Mouse (Mus musculus) heart, adult 2 months (tissue): Measurements from ENCODE around the gene Sept5. TPM values are rescaled to one million over a fixed set of nuclear protein-coding genes. Genes with fewer than 3 reads are reported as not detected.

Source experiments
- DNase-seq, 2 experiments: peaks; one replicate each; pipeline ENCODE4 v3.0.0; 2021
- H3K27ac ChIP-seq: fragments of 200-600 bp; 2 replicates; pipeline ENCODE4 v1.8.1; 2022
- H3K27me3 ChIP-seq: fragments of 200-500 bp; 2 replicates; pipeline ENCODE4 v1.6.1; 2012; ENCODE audit warnings: mild to moderate bottlenecking, low read length, inconsistent platforms, mixed read lengths; ENCODE audit not compliant: control insufficient read depth, insufficient read depth
- H3K36me3 ChIP-seq: fragments of 200-500 bp; 2 replicates; pipeline ENCODE4 v1.6.1; 2012; ENCODE audit warnings: low read length, inconsistent platforms; ENCODE audit not compliant: control insufficient read depth, insufficient read depth
- H3K4me1 ChIP-seq: fragments of 200-500 bp; 2 replicates; pipeline ENCODE4 v1.6.1; 2011; ENCODE audit warnings: low read length; ENCODE audit not compliant: control insufficient read depth, insufficient read depth
- H3K4me3 ChIP-seq: fragments of 200-600 bp; 2 replicates; pipeline ENCODE4 v1.8.1; 2022
- H3K79me2 ChIP-seq: fragments of 200-500 bp; replicated peaks from 2 replicates; pipeline ENCODE4 v1.6.1; 2012; ENCODE audit warnings: mild to moderate bottlenecking, inconsistent platforms, low read length, moderate library complexity, mixed read lengths; ENCODE audit not compliant: control insufficient read depth, insufficient read depth
- H3K9ac ChIP-seq: fragments of 200-500 bp; 2 replicates; pipeline ENCODE4 v1.6.1; 2012; ENCODE audit warnings: low read depth, mild to moderate bottlenecking, control low read depth, inconsistent platforms, low read length, mixed read lengths
- CTCF ChIP-seq: fragments of 200-600 bp; IDR thresholded peaks from 2 replicates; pipeline ENCODE4 v1.8.1; 2022; ENCODE audit warnings: antibody characterized with exemption, mild to moderate bottlenecking, moderate library complexity
- EP300 ChIP-seq: fragments of 200-500 bp; IDR thresholded peaks from 2 replicates; pipeline ENCODE4 v1.6.1; 2011; ENCODE audit warnings: low read depth, low read length, control low read depth; ENCODE audit not compliant: insufficient read depth
- POLR2A ChIP-seq: fragments of 200-500 bp; IDR thresholded peaks from 2 replicates; pipeline ENCODE4 v1.6.1; 2011; ENCODE audit warnings: mild to moderate bottlenecking, low read depth, low read length, control low read depth; ENCODE audit not compliant: insufficient read depth
- WGBS: fragments of 180-500 bp; shearing (Covaris S2); methylation state at CpG from one replicate; pipeline ENCODE4 v1.1.7; 2018; 5-methylcytosine and 5-hydroxymethylcytosine counted together
- intact Hi-C: fragments of 180-260 bp; cut with DNase I; formaldehyde crosslinking; loops from one replicate; pipeline ENCODE4 v1.15.1; 2025
- polyA plus RNA-seq: library from polyadenylated mRNA; depleted of rRNA; stranded (reverse); fragments of >200 nt; gene quantifications from 2 replicates; pipeline ENCODE4 v1.2.3, GENCODE M21; 2012; rRNA removed
- total RNA-seq, 2 experiments: library from RNA; stranded (reverse); gene quantifications; 2 replicates each; pipeline ENCODE4 v1.2.3; 2021

The Sept5 gene
- total and polyA plus RNA-seq, 3 experiments: 3.2 to 7.3 (median 5.6) TPM

DNA sequence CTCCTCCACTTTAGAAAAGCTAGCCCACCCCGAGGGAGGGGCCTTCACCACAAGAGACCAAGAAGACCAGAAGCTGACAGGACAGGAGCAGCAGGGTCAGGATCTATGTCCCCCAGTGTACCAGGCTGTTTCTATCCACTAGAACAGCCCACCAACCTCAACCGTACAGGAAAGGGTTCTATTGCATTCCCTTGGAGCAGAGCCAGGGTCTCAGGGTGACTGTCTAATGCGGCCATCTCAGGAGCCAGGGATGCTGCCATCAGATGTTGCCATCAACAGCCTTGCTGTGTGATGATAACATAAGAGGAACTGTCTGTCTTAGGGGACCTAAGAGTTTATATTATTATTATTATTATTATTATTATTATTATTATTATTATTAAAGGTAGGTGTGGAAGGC is 52.7 kb downstream of the Sept5 start:
- Histone ChIP-seq H3K4me1 (peaks cover 2% of the 10 kb centered on the region; the same call in 1 of the 2 replicates), H3K27me3 (peaks cover 15% of the 10 kb centered on the region), H3K4me3 (no peak overlapping the region), H3K79me2 (no peaks in the 10 kb centered on the region), H3K27ac (no peak overlapping the region), H3K36me3 (no peaks in the 10 kb centered on the region), H3K9ac (no peak overlapping the region)
- 44% methylated on average over 3 of the region's 3 CpGs for WGBS
- DNase-seq: no peak
- no peak for TF ChIP-seq CTCF
- no peak for TF ChIP-seq POLR2A
- TF ChIP-seq EP300: no peak
- intact Hi-C loops: no loop called here

GRCm38 (mm10) chr16:18574196-18574595 is 55.6 kb downstream of the Sept5 start:
- Histone ChIP-seq H3K27ac (no peak overlapping the region), H3K9ac (no peak overlapping the region), H3K36me3 (no peaks in the 10 kb centered on the region), H3K79me2 (no peaks in the 10 kb centered on the region), H3K4me1 (no peaks in the 10 kb centered on the region), H3K27me3 (0 out of 2 replicates have a peak, but pooled peaks cover 1% of the 10 kb centered on the region), H3K4me3 (no peak overlapping the region)
- intact Hi-C loops: no loop called here
- no peak for TF ChIP-seq CTCF
- no peak for TF ChIP-seq POLR2A
- TF ChIP-seq EP300: no peak
- 55% methylated on average over 8 of the region's 8 CpGs for WGBS
- no peak for DNase-seq

Other genes with a start within 250 kb of the Sept5 start
- 10 to 100 TPM; 37.6 to 39.7 TPM for gene Txnrd2, start 203.6 kb downstream of the Sept5 start, total RNA-seq
- 35.1 and 36.1 TPM in 2 replicates for gene Txnrd2, start 203.6 kb downstream of the Sept5 start, polyA plus RNA-seq
- gene Comt, start 203.1 kb downstream of the Sept5 start, total RNA-seq: 100 to 1,000 TPM; 139 to 150 TPM
- gene Comt, start 203.1 kb downstream of the Sept5 start, polyA plus RNA-seq: 208 and 236 TPM in 2 replicates
- 1 to 10 TPM; 5.3 to 7.4 TPM for gene Gnb1l, start 131.2 kb downstream of the Sept5 start, total RNA-seq
- 5.5 and 8.5 TPM in 2 replicates for gene Gnb1l, start 131.2 kb downstream of the Sept5 start, polyA plus RNA-seq
- gene Rtl10, start 131.1 kb downstream of the Sept5 start, total RNA-seq: 1 to 10 TPM; 3.4 to 3.9 TPM
- gene Rtl10, start 131.1 kb downstream of the Sept5 start, polyA plus RNA-seq: 3.1 and 3.4 TPM in 2 replicates
- gene Tbx1, start 39.3 kb downstream of the Sept5 start, total RNA-seq: 1 to 10 TPM in 1 of 2 experiments, under 1 TPM in 1; 0.68 to 1.1 TPM
- 0.91 and 1.3 TPM in 2 replicates for gene Tbx1, start 39.3 kb downstream of the Sept5 start, polyA plus RNA-seq
- 1 to 10 TPM in 1 of 2 experiments, under 1 TPM in 1; 0.86 to 3.5 TPM for gene Gp1bb, start 7.6 kb downstream of the Sept5 start, total RNA-seq
- gene Gp1bb, start 7.6 kb downstream of the Sept5 start, polyA plus RNA-seq: 1.3 and 5.6 TPM in 2 replicates
- gene Gm49601, start 3.5 kb downstream of the Sept5 start, total RNA-seq: 1 to 10 TPM; 1.1 TPM
- 3.1 and 4.9 TPM in 2 replicates for gene Gm49601, start 3.5 kb downstream of the Sept5 start, polyA plus RNA-seq
- gene Cldn5, start 146.9 kb upstream of the Sept5 start, total RNA-seq: 10 to 100 TPM; 14.7 to 19.5 TPM
- 27.6 and 38.3 TPM in 2 replicates for gene Cldn5, start 146.9 kb upstream of the Sept5 start, polyA plus RNA-seq
- gene Ufd1, start 181.8 kb upstream of the Sept5 start, total RNA-seq: 10 to 100 TPM; 45.4 to 48.5 TPM
- gene Ufd1, start 181.8 kb upstream of the Sept5 start, polyA plus RNA-seq: 30.3 and 42.6 TPM in 2 replicates
- gene Cdc45, start 182.0 kb upstream of the Sept5 start, total RNA-seq: 1 to 10 TPM; 2.5 to 3.4 TPM
- 3.9 and 5.2 TPM in 2 replicates for gene Cdc45, start 182.0 kb upstream of the Sept5 start, polyA plus RNA-seq
- 10 to 100 TPM; 23.3 to 25.5 TPM for gene 2510002D24Rik, start 206.6 kb upstream of the Sept5 start, total RNA-seq
- gene 2510002D24Rik, start 206.6 kb upstream of the Sept5 start, polyA plus RNA-seq: 46.9 and 68.1 TPM in 2 replicates
- gene Gm28539, start 206.6 kb upstream of the Sept5 start, total RNA-seq: 1 to 10 TPM in 1 of 2 experiments, not detected in 1; 1.3 TPM
- gene Gm28539, start 206.6 kb upstream of the Sept5 start, polyA plus RNA-seq: not detected in 2 replicates
- 10 to 100 TPM; 48.3 to 57.2 TPM for gene Mrpl40, start 246.9 kb upstream of the Sept5 start, total RNA-seq
- 13.2 and 19.1 TPM in 2 replicates for gene Mrpl40, start 246.9 kb upstream of the Sept5 start, polyA plus RNA-seq
- 10 to 100 TPM; 19.0 to 20.9 TPM for gene Hira, start 247.1 kb upstream of the Sept5 start, total RNA-seq
- gene Hira, start 247.1 kb upstream of the Sept5 start, polyA plus RNA-seq: 23.1 and 24.4 TPM in 2 replicates